Mouse (Mus musculus) embryonic facial prominence, embryonic 12.5 days (tissue): ENCODE results near the gene Ccdc137. TPM values are rescaled to one million over a fixed set of nuclear protein-coding genes. Genes with fewer than 3 reads are reported as not detected.
"Not testable (repeated sequence)": the region's sequence is repeated elsewhere in the genome, so short reads cannot be mapped to it uniquely, and the experiment has no call there.

Experiments
- ATAC-seq: fragments of 200-750 bp; cut with Nextera tagmentation; 2 replicates; pipeline ENCODE4 v1.8.0; 2017; ENCODE audit not compliant: insufficient number of reproducible peaks, insufficient read depth, low FRiP score, low TSS enrichment
- H3K27ac ChIP-seq: fragments of 300-500 bp; sonication (generic); 2 replicates; pipeline ENCODE4 v1.5.1; 2016; ENCODE audit warnings: mild to moderate bottlenecking
- H3K27me3 ChIP-seq: fragments of 300-500 bp; sonication (generic); 2 replicates; pipeline ENCODE4 v1.6.1; 2016; ENCODE audit warnings: mild to moderate bottlenecking, moderate library complexity
- H3K36me3 ChIP-seq: fragments of 300-500 bp; sonication (generic); 2 replicates; pipeline ENCODE4 v1.6.1; 2016; ENCODE audit warnings: mild to moderate bottlenecking
- H3K4me1 ChIP-seq: fragments of 300-500 bp; sonication (generic); 2 replicates; pipeline ENCODE4 v1.6.1; 2016
- H3K4me2 ChIP-seq: fragments of 300-500 bp; sonication (generic); replicated peaks from 2 replicates; pipeline ENCODE4 v1.6.1; 2016; ENCODE audit warnings: mild to moderate bottlenecking, moderate library complexity
- H3K4me3 ChIP-seq: fragments of 300-500 bp; sonication (generic); 2 replicates; pipeline ENCODE4 v1.5.1; 2016; ENCODE audit warnings: mild to moderate bottlenecking
- H3K9ac ChIP-seq: fragments of 300-500 bp; sonication (generic); 2 replicates; pipeline ENCODE4 v1.6.1; 2016; ENCODE audit warnings: mild to moderate bottlenecking, moderate library complexity
- H3K9me3 ChIP-seq: fragments of 300-500 bp; sonication (generic); 2 replicates; pipeline ENCODE4 v1.6.1; 2016; ENCODE audit warnings: mild to moderate bottlenecking, moderate library complexity
- WGBS: fragments of 180-500 bp; shearing (Covaris S2); methylation state at CpG from one replicate; pipeline ENCODE4 v1.1.7; 2016; 5-methylcytosine and 5-hydroxymethylcytosine counted together
- polyA plus RNA-seq: library from polyadenylated mRNA; unstranded; fragments of >200 nt; fragmentation: Nextera tagmentation; extraction: Ambion mirVana; gene quantifications from 2 replicates; pipeline ENCODE4 v1.2.1, GENCODE M21; 2016

Ccdc137 gene
- 41.8 and 42.2 TPM in 2 replicates for polyA plus RNA-seq

- no peaks in the 10 kb centered on the region for H3K27me3 ChIP-seq
- peak within 1 kb of the TSS; percentile 78 for H3K4me2 ChIP-seq
- H3K9ac ChIP-seq, result peak within 1 kb of the TSS; percentile 96
These were observed at the start of gene Ccdc137, which contains the start of gene Oxld1 for GRCm38 (mm10) chr11:120457772-120458751. Ccdc137 (plus strand) TSS chr11:120458115. Oxld1 (minus strand) TSS chr11:120458068.

GRCm38 (mm10) chr11:120413621-120414020 lies 44.3 kb upstream of the Ccdc137 start:
- WGBS, result 98% methylated on average over 7 of the region's 10 CpGs
- not testable (repeated sequence) for H3K9ac ChIP-seq, H3K4me3 ChIP-seq, H3K27ac ChIP-seq, ATAC-seq, H3K9me3 ChIP-seq, H3K4me2 ChIP-seq, H3K4me1 ChIP-seq, H3K27me3 ChIP-seq
- peaks cover 84% of the 10 kb centered on the region for H3K36me3 ChIP-seq

More at GRCm38 (mm10) chr11:120457772-120458751, at the start of gene Ccdc137, which contains the start of gene Oxld1:
- Histone ChIP-seq H3K9me3 (no peaks in the 10 kb centered on the region), H3K4me1 (peaks cover 16% of the 10 kb centered on the region), H3K36me3 (peaks cover 38% of the 10 kb centered on the region), H3K27ac (peak within 1 kb of the TSS; percentile 82), H3K4me3 (peak within 1 kb of the TSS; percentile 95)
- peak; percentile 79 for ATAC-seq
- WGBS, result 5% methylated on average over 62 of the region's 62 CpGs

- Histone ChIP-seq H3K36me3 (peaks cover 82% of the 10 kb centered on the region), H3K27ac (no peak overlapping the region), H3K9ac (no peak overlapping the region), H3K4me2 (no peak overlapping the region), H3K4me3 (no peak overlapping the region), H3K9me3 (no peaks in the 10 kb centered on the region), H3K27me3 (no peaks in the 10 kb centered on the region), H3K4me1 (no peaks in the 10 kb centered on the region)
- ATAC-seq, result no peak
- WGBS, result 89% methylated on average over 7 of the region's 7 CpGs
These were observed 40.1 kb upstream of the Ccdc137 start for GRCm38 (mm10) chr11:120417852-120418251.

GRCm38 (mm10) chr11:120418592-120418991 lies 39.3 kb upstream of the Ccdc137 start:
- Histone ChIP-seq H3K27me3 (no peaks in the 10 kb centered on the region), H3K27ac (no peak overlapping the region), H3K4me3 (no peak overlapping the region), H3K9ac (no peak overlapping the region), H3K4me1 (no peaks in the 10 kb centered on the region), H3K36me3 (peaks cover 83% of the 10 kb centered on the region), H3K4me2 (no peak overlapping the region), H3K9me3 (no peaks in the 10 kb centered on the region)
- ATAC-seq, result no peak
- WGBS, result 95% methylated on average over 1 of the region's 1 CpGs

GRCm38 (mm10) chr11:120422651-120423568 lies 35.0 kb upstream of the Ccdc137 start:
- Histone ChIP-seq H3K4me3 (no peak overlapping the region), H3K9me3 (no peaks in the 10 kb centered on the region), H3K9ac (no peak overlapping the region), H3K27me3 (no peaks in the 10 kb centered on the region), H3K4me2 (no peak overlapping the region), H3K4me1 (no peaks in the 10 kb centered on the region), H3K27ac (no peak overlapping the region), H3K36me3 (peaks cover 84% of the 10 kb centered on the region)
- no peak for ATAC-seq
- 85% methylated on average over 13 of the region's 13 CpGs for WGBS

- H3K4me3 ChIP-seq, result no peak overlapping the region
- WGBS, result 68% methylated on average over 9 of the region's 9 CpGs
- H3K27me3 ChIP-seq, result no peaks in the 10 kb centered on the region
- peaks cover 84% of the 10 kb centered on the region for H3K36me3 ChIP-seq
- ATAC-seq, result no peak
- no peaks in the 10 kb centered on the region for H3K9me3 ChIP-seq
- no peak overlapping the region for H3K4me2 ChIP-seq
- H3K27ac ChIP-seq, result no peak overlapping the region
- no peaks in the 10 kb centered on the region for H3K4me1 ChIP-seq
- no peak overlapping the region for H3K9ac ChIP-seq
These were observed 34.2 kb upstream of the Ccdc137 start for GRCm38 (mm10) chr11:120423569-120424295.

GRCm38 (mm10) chr11:120426727-120427126 lies 31.2 kb upstream of the Ccdc137 start:
- ATAC-seq, result no peak

GRCm38 (mm10) chr11:120437152-120437856 lies 20.6 kb upstream of the Ccdc137 start, which contains the start of gene Nploc4:
Nploc4 (minus strand) TSS chr11:120437708.
- ATAC-seq, result peak; percentile 83
- under 1% methylated on average over 68 of the region's 77 CpGs for WGBS

More at GRCm38 (mm10) chr11:120426727-120427126, 31.2 kb upstream of the Ccdc137 start:
- H3K27me3 ChIP-seq, result no peaks in the 10 kb centered on the region
- H3K27ac ChIP-seq, result no peak overlapping the region
- peak overlapping the region; percentile 15; the same call in 1 of the 2 replicates for H3K9ac ChIP-seq
- WGBS, result 95% methylated on average over 3 of the region's 3 CpGs
- peaks cover 72% of the 10 kb centered on the region for H3K36me3 ChIP-seq
- H3K9me3 ChIP-seq, result no peaks in the 10 kb centered on the region
- H3K4me2 ChIP-seq, result no peak overlapping the region
- H3K4me3 ChIP-seq, result no peak overlapping the region
- no peaks in the 10 kb centered on the region for H3K4me1 ChIP-seq

GRCm38 (mm10) chr11:120437857-120438385 lies 20.0 kb upstream of the Ccdc137 start:
- Histone ChIP-seq H3K4me1 (peaks cover 11% of the 10 kb centered on the region), H3K9me3 (no peaks in the 10 kb centered on the region), H3K27me3 (no peaks in the 10 kb centered on the region), H3K4me2 (peak overlapping the region; percentile 72), H3K9ac (peak overlapping the region; percentile 85), H3K27ac (no peak overlapping the region; the same call in 1 of the 2 replicates), H3K4me3 (peak overlapping the region; percentile 87), H3K36me3 (peaks cover 20% of the 10 kb centered on the region)
- WGBS, result 29% methylated on average over 12 of the region's 12 CpGs
- ATAC-seq, result no peak

More at GRCm38 (mm10) chr11:120437152-120437856, 20.6 kb upstream of the Ccdc137 start, which contains the start of gene Nploc4:
- no peaks in the 10 kb centered on the region for H3K27me3 ChIP-seq
- peak within 1 kb of the TSS; percentile 85 for H3K9ac ChIP-seq
- H3K36me3 ChIP-seq, result peaks cover 27% of the 10 kb centered on the region
- peak within 1 kb of the TSS; percentile 67 for H3K27ac ChIP-seq
- H3K4me1 ChIP-seq, result peaks cover 11% of the 10 kb centered on the region
- H3K9me3 ChIP-seq, result no peaks in the 10 kb centered on the region
- H3K4me3 ChIP-seq, result peak within 1 kb of the TSS; percentile 87
- peak within 1 kb of the TSS; percentile 72 for H3K4me2 ChIP-seq

- H3K4me1 ChIP-seq, result no peaks in the 10 kb centered on the region
- ATAC-seq, result no peak
- WGBS, result 90% methylated on average over 3 of the region's 3 CpGs
These were observed 15.6 kb upstream of the Ccdc137 start, which contains the start of gene Tspan10 for GRCm38 (mm10) chr11:120442344-120442743. Tspan10 (plus strand) TSS chr11:120442644.

More at GRCm38 (mm10) chr11:120442344-120442743, 15.6 kb upstream of the Ccdc137 start, which contains the start of gene Tspan10:
- Histone ChIP-seq H3K36me3 (no peaks in the 10 kb centered on the region), H3K27me3 (no peaks in the 10 kb centered on the region), H3K9me3 (no peaks in the 10 kb centered on the region), H3K9ac (no peak within 1 kb of the TSS), H3K27ac (no peak within 1 kb of the TSS), H3K4me3 (no peak within 1 kb of the TSS), H3K4me2 (no peak within 1 kb of the TSS)
